Mouse (Mus musculus) stomach, embryonic 16.5 days (tissue): Measurements from ENCODE around the gene Pax8. TPM values are rescaled to one million over a fixed set of nuclear protein-coding genes. Genes with fewer than 3 reads are reported as not detected.

ENCODE experiments used
- ATAC-seq: fragments of 200-750 bp; cut with Nextera tagmentation; 2 replicates; pipeline ENCODE4 v1.8.0; 2017; ENCODE audit warnings: moderate number of reproducible peaks, moderate TSS enrichment; ENCODE audit not compliant: insufficient read depth, low FRiP score
- H3K27ac ChIP-seq: fragments of 300-500 bp; sonication (generic); 2 replicates; pipeline ENCODE4 v1.5.1; 2014; ENCODE audit warnings: low read length
- H3K27me3 ChIP-seq: fragments of 300-500 bp; sonication (generic); 2 replicates; pipeline ENCODE4 v1.6.1; 2014; ENCODE audit warnings: low read length, control low read depth, mixed read lengths; ENCODE audit not compliant: control insufficient read depth, insufficient read depth
- H3K36me3 ChIP-seq: fragments of 300-500 bp; sonication (generic); 2 replicates; pipeline ENCODE4 v1.6.1; 2014; ENCODE audit warnings: low read length; ENCODE audit not compliant: control insufficient read depth, insufficient read depth
- H3K4me1 ChIP-seq: fragments of 300-500 bp; sonication (generic); 2 replicates; pipeline ENCODE4 v1.6.1; 2014; ENCODE audit warnings: low read length, control low read depth, mixed read lengths; ENCODE audit not compliant: control insufficient read depth, insufficient read depth
- H3K4me2 ChIP-seq: fragments of 300-500 bp; sonication (generic); 2 replicates; pipeline ENCODE4 v1.6.1; 2014; ENCODE audit warnings: low read depth, low read length, mixed read lengths
- H3K4me3 ChIP-seq: fragments of 300-500 bp; sonication (generic); replicated peaks from 2 replicates; pipeline ENCODE4 v1.5.1; 2014; ENCODE audit warnings: mild to moderate bottlenecking, low read length
- H3K9ac ChIP-seq: fragments of 300-500 bp; sonication (generic); 2 replicates; pipeline ENCODE4 v1.6.1; 2014; ENCODE audit warnings: low read length
- H3K9me3 ChIP-seq: fragments of 300-500 bp; sonication (generic); replicated peaks from 2 replicates; pipeline ENCODE4 v1.6.1; 2016; ENCODE audit warnings: low read length, control low read depth; ENCODE audit not compliant: control insufficient read depth
- WGBS: fragments of 180-500 bp; shearing (Covaris S2); extraction: QIAGEN DNeasy Blood & Tissue Kit; methylation state at CpG from one replicate; pipeline ENCODE4 v1.1.7; 2014; 5-methylcytosine and 5-hydroxymethylcytosine counted together
- polyA plus RNA-seq: library from polyadenylated mRNA; unstranded; fragments of >200 nt; fragmentation: Nextera tagmentation; extraction: Ambion mirVana; gene quantifications from 2 replicates; pipeline ENCODE4 v1.2.1, GENCODE M21; 2015

Pax8 gene
- polyA plus RNA-seq, 1 experiment from 2014 or later: 0.17 TPM

GRCm38 (mm10) chr2:24487056-24487825 is 11.8 kb upstream of the Pax8 start:
- ATAC-seq: no peak
- Histone ChIP-seq H3K4me3 (no peak overlapping the region), H3K27ac (no peak overlapping the region), H3K27me3 (no peaks in the 10 kb centered on the region), H3K9me3 (no peaks in the 10 kb centered on the region), H3K9ac (no peak overlapping the region), H3K4me1 (no peaks in the 10 kb centered on the region), H3K4me2 (no peak overlapping the region), H3K36me3 (no peaks in the 10 kb centered on the region)
- 58% methylated on average over 4 of the region's 4 CpGs for WGBS

GRCm38 (mm10) chr2:24485398-24485797 is 10.0 kb upstream of the Pax8 start:
- Histone ChIP-seq H3K4me2 (no peak overlapping the region), H3K4me1 (no peaks in the 10 kb centered on the region), H3K4me3 (no peak overlapping the region), H3K36me3 (no peaks in the 10 kb centered on the region), H3K9me3 (no peaks in the 10 kb centered on the region), H3K27me3 (no peaks in the 10 kb centered on the region), H3K27ac (no peak overlapping the region), H3K9ac (no peak overlapping the region)
- ATAC-seq: no peak
- 66% methylated on average over 4 of the region's 4 CpGs for WGBS

DNA sequence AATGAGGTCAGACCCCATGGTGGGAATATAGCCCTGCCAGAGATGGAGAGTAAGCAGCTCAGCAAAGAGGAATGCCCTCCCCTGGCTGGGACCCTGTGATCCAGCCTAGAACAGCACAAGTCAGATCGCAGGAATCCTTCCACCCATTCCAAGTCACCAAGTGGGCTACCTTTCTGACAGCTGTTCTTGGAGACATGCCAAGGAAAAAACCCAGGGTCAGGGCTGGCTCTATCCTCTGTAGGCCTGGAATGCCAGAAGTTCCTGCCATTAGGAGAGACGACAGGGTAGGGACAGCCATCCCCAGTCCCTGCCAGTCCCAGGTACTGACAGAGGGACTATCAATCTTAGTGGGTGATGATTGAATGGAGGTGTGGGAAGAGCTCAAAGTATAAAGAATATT is 4.5 kb upstream of the Pax8 start:
- H3K4me3 ChIP-seq: no peak overlapping the region
- H3K27me3 ChIP-seq: peaks cover 16% of the 10 kb centered on the region
- 0 out of 2 replicates have a peak overlapping the region, but pooled peaks have one; percentile 12 for H3K27ac ChIP-seq
- ATAC-seq: no peak
- 0 out of 2 replicates have a peak, but pooled peaks cover 4% of the 10 kb centered on the region for H3K4me1 ChIP-seq
- H3K9ac ChIP-seq: no peak overlapping the region
- H3K4me2 ChIP-seq: no peak overlapping the region
- WGBS: 50% methylated on average over 2 of the region's 2 CpGs
- H3K36me3 ChIP-seq: no peaks in the 10 kb centered on the region
- no peaks in the 10 kb centered on the region for H3K9me3 ChIP-seq

GRCm38 (mm10) chr2:24479151-24479550 is 3.8 kb upstream of the Pax8 start:
- Histone ChIP-seq H3K9me3 (no peaks in the 10 kb centered on the region), H3K4me2 (no peak overlapping the region), H3K36me3 (no peaks in the 10 kb centered on the region), H3K27me3 (peaks cover 24% of the 10 kb centered on the region), H3K4me3 (no peak overlapping the region), H3K4me1 (0 out of 2 replicates have a peak, but pooled peaks cover 6% of the 10 kb centered on the region), H3K27ac (peak overlapping the region; percentile 73), H3K9ac (no peak overlapping the region)
- WGBS: 12% methylated on average over 1 of the region's 1 CpGs
- ATAC-seq: no peak

DNA sequence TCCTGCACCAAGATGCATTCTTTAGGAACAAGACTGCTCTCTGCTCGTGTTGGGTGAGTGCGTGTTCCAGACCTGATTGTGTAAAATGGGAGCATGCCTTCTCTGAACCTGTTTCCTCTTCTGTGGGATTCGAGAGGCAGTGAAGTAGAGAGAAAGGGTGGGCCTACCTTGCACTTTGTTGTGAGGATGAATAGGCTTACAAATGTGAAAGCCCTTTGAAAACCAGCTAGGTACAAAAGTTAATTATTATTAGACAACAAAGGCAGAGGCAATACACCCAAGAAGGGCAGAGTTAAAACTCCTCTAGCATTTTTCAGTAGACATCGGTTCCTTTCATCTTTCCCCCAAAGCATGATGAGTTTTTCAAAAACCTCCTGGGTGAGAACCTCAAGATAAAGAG is 3.2 kb upstream of the Pax8 start:
- peak overlapping the region; percentile 73 for H3K27ac ChIP-seq
- no peak overlapping the region for H3K4me3 ChIP-seq
- WGBS: 59% methylated on average over 4 of the region's 4 CpGs
- no peak overlapping the region for H3K4me2 ChIP-seq
- no peaks in the 10 kb centered on the region for H3K36me3 ChIP-seq
- H3K27me3 ChIP-seq: peaks cover 27% of the 10 kb centered on the region
- H3K4me1 ChIP-seq: peaks cover 11% of the 10 kb centered on the region; the same call in 1 of the 2 replicates
- peak; percentile 41; the same call in 1 of the 2 replicates for ATAC-seq
- no peak overlapping the region for H3K9ac ChIP-seq
- no peaks in the 10 kb centered on the region for H3K9me3 ChIP-seq

DNA sequence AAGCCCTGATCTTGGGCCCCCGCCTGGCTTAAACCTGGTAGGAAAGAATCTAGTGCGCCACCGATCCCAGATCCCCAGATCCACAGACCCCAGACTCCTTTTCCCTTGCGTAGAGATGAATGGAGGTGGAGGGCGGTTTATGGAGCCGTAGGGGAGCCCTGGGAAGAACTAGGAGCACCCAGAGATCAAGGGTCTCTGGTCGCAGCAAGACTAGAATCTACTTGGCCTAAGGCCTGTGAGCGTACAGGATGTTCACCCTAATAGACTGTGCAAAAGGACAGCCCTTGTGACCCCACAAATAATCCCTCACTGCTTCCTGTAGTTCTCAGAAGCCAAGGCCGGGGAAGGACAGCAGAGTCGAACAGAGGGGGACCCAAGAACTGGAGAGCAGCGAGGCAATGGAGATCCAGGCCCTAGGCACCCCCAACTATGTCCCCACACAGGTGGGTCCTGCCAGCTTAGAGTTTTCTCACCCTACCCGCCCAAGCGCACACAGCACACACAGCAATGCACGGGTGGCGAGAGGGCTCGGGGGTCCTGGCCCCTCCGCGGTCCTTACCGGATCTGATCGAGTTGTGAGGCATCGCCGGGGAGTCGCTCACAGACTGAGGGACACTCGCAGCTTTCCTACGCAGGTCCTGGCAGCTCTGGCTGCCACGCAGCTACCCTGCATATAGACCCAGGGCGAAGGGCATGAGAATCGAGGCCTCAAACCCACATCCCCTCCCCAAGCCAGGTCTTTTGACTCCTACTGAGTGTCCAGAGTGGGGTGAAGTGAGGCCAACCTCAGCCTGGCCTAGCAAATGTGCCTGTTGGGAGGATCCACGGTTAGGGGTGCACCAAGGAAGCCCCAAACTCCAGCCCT is 653 bp downstream of the Pax8 start:
- Histone ChIP-seq H3K9ac (0 out of 2 replicates have a peak overlapping the region, but pooled peaks have one; percentile 48), H3K4me1 (peaks cover 11% of the 10 kb centered on the region; the same call in 1 of the 2 replicates), H3K27ac (no peak overlapping the region), H3K9me3 (no peaks in the 10 kb centered on the region), H3K27me3 (peaks cover 38% of the 10 kb centered on the region), H3K4me3 (peak overlapping the region; percentile 26), H3K4me2 (peak overlapping the region; percentile 49), H3K36me3 (no peaks in the 10 kb centered on the region)
- WGBS: 50% methylated on average over 29 of the region's 29 CpGs
- ATAC-seq: no peak

- Histone ChIP-seq H3K9ac (peak overlapping the region; percentile 48; the same call in 1 of the 2 replicates), H3K27me3 (peaks cover 38% of the 10 kb centered on the region), H3K36me3 (no peaks in the 10 kb centered on the region), H3K4me3 (peak overlapping the region; percentile 26), H3K4me2 (peak overlapping the region; percentile 49), H3K27ac (no peak overlapping the region), H3K9me3 (no peaks in the 10 kb centered on the region), H3K4me1 (peaks cover 11% of the 10 kb centered on the region; the same call in 1 of the 2 replicates)
- 4% methylated on average over 56 of the region's 56 CpGs for WGBS
- no peak for ATAC-seq
Measured at GRCm38 (mm10) chr2:24473641-24474511, 1.5 kb downstream of the Pax8 start.

GRCm38 (mm10) chr2:24472677-24473076 is 2.7 kb downstream of the Pax8 start:
- peaks cover 7% of the 10 kb centered on the region; the same call in 1 of the 2 replicates for H3K4me1 ChIP-seq
- H3K4me2 ChIP-seq: no peak overlapping the region
- peaks cover 38% of the 10 kb centered on the region for H3K27me3 ChIP-seq
- WGBS: 12% methylated on average over 11 of the region's 11 CpGs
- no peaks in the 10 kb centered on the region for H3K9me3 ChIP-seq
- H3K4me3 ChIP-seq: no peak overlapping the region
- H3K9ac ChIP-seq: no peak overlapping the region
- no peaks in the 10 kb centered on the region for H3K36me3 ChIP-seq
- H3K27ac ChIP-seq: no peak overlapping the region
- no peak for ATAC-seq
